Mouse (Mus musculus): ENCODE measurements at regions not wholly inside any gene's neighbourhood (a gene's known extent, or its start where the extent isn't known, plus 50 kb on each side); places are given as distances from the start of the nearest gene placed in this dataset.

DNA sequence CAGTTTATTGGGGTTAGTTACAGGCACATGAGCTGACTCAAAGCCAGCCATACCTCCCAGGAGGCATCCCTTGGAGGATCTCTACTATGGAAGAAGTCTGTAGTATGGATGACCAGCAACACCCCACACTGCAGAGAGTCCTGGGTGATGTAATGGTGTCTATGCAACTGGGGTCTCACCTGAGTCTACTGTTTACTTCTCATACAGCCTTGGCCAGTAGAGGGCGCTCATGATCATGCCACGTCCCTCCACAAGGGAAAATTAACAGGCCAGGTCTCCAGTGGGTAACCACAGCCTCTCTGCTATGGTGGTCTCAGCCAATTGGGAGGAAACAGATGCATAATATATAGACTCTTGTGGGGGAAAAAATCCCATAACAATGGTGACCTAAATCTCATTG lies 111.7 kb downstream of the Cdh26 start:
- no peak for DNase-seq (ENCODE audit: low spot score)

GRCm38 (mm10) chr2:178544411-178544810 lies 114.1 kb downstream of the Cdh26 start:
- DNase-seq (ENCODE audit: low spot score) = no peak

- no peak for DNase-seq (ENCODE audit: low spot score)
Measured at GRCm38 (mm10) chr2:178545601-178546352, 115.4 kb downstream of the Cdh26 start.

GRCm38 (mm10) chr2:178546353-178546720 lies 116.0 kb downstream of the Cdh26 start:
- no peak for DNase-seq (ENCODE audit: low spot score)

GRCm38 (mm10) chr2:178546888-178547287 lies 116.6 kb downstream of the Cdh26 start:
- no peak for DNase-seq (ENCODE audit: low spot score)

GRCm38 (mm10) chr2:178548937-178549336 lies 118.6 kb downstream of the Cdh26 start:
- DNase-seq (ENCODE audit: low spot score) = no peak

DNA sequence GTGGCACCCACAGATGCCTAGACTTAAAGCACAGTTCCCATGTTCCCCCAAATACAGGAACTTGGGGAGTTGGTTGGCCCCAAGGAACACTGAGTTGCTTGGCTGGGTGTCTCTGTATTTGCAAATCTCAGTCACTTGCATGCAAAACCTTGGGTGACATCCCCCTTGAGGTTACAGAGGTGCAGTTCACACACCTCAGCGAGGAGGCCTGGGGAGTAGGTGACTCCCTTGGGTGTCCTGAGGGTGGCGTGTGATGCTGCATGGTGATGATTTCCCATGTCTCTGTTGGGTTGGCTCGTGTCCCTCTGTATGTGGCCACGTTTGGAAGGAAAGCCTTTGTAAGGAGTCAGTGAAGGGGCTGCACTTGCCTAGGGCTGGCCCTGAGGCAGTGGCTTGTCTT lies 123.4 kb downstream of the Cdh26 start:
- peak; percentile 10 for DNase-seq (ENCODE audit: low spot score)

- no peak for DNase-seq (ENCODE audit: low spot score)
Measured at GRCm38 (mm10) chr2:178555692-178556340, 125.5 kb downstream of the Cdh26 start.

GRCm38 (mm10) chr2:178557934-178558333 lies 127.6 kb downstream of the Cdh26 start:
- DNase-seq (ENCODE audit: low spot score) = no peak

- DNase-seq (ENCODE audit: low spot score) = no peak
Measured at GRCm38 (mm10) chr2:178563287-178563686, 133.0 kb downstream of the Cdh26 start.

GRCm38 (mm10) chr2:178565368-178565818 lies 135.1 kb downstream of the Cdh26 start:
- DNase-seq (ENCODE audit: low spot score) = no peak

DNA sequence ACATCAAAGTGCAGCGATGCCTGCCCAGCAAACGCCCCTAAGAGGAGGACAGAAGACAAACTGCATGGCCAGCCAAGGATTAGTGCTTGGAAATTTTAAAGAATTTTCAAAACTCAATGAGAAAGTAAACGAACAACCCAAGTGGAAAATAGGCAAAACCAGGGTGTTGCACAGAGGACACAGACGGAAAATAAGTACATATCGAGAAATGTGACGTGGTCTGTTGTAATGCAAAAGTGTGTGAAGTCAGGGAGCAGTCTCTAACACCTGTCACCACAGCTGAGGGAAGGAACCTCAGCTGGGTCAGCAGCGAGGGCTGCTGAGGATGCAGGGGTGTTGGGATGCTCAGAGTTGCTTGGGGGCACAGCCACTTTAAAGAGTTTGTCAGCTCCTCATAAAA lies 137.2 kb downstream of the Cdh26 start:
- no peak for DNase-seq (ENCODE audit: low spot score)

DNA sequence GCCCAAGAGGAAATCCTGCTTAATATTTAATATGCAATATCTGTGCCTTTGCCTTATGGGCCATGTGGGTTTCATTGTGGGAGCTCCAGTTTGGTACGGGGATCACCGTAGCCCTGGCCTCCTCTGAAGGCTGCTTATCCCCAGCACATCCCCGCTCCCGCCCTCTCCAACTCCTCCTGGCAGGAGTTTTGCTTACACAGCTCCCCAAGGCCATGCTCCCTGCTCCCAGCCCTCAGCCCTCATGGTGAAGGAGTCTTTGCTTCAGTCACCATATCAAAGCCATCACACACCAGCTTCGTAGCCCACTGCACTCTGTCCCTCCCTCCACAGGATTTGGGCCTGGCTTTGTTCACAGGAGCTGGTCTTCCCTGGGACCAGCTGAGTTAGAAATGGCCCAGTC lies 142.0 kb downstream of the Cdh26 start:
- no peak for DNase-seq (ENCODE audit: low spot score)

DNA sequence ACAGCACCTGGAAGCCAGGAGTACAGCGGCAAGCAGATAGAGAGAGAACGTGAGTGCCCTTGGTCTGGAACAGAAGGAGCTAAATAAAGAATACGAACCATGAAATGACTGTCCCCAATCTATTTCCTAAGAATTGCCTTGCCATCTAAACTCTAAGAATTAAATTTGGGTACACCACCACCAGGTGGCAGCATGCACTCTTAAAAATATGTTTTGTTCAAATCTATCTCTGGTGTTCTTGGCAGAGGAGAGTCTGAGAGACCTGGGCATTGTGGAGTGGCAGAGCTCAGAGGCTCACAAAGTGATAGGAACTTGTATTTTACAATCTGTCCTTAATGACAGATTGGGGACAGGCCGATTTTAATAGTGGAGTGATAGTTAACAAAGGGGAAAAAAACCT lies 144.5 kb downstream of the Cdh26 start:
- no peak for DNase-seq (ENCODE audit: low spot score)

- no peak for DNase-seq (ENCODE audit: low spot score)
Measured at GRCm38 (mm10) chr2:178575403-178575802, 145.1 kb downstream of the Cdh26 start.

DNA sequence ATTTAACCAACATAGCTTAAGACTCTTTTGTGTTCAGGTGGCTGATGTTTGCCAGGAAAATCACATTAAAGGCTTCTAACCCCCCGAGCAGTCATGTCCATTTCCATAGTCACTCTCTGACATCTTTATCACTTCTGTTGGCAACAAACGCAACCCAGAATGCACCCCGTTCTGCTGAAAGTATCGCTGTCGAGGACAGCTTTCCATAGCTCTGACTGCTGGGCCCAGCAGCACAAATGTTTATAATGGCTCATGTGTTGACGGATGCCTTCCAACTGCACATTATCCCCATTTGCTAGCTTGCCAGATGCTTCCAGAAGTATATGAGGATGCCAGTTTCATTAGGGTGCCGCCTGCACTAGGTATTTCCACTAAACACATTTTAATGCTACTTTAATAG lies 145.7 kb downstream of the Cdh26 start:
- DNase-seq (ENCODE audit: low spot score) = no peak

GRCm38 (mm10) chr2:178579571-178579970 lies 149.2 kb downstream of the Cdh26 start:
- no peak for DNase-seq (ENCODE audit: low spot score)

- no peak for DNase-seq (ENCODE audit: low spot score)
Measured at GRCm38 (mm10) chr2:178581306-178581705, 151.0 kb downstream of the Cdh26 start.

- DNase-seq (ENCODE audit: low spot score) = no peak
Measured at GRCm38 (mm10) chr2:178584970-178585566, 154.7 kb downstream of the Cdh26 start.

- DNase-seq (ENCODE audit: low spot score) = no peak
Measured at GRCm38 (mm10) chr2:178587134-178587636, 156.9 kb downstream of the Cdh26 start.

DNA sequence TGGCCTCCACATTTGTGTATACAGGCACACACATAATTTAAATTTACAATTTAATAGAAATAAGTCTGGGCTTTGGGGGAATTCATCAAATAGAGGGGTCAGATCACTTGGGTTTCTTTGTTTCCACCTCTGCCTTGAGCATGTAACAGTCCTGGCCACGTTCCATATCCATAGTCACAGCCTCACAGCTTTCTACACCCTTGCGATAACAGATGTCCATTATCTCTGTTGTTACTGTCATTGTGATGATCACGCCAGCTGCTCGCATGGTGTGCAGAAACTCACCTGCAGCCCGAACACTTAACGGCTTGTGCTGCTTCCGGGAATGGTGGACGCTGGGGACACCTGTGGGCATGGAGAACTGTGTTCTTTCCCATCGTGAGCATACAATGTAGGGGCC lies 163.4 kb downstream of the Cdh26 start:
- DNase-seq (ENCODE audit: low spot score) = no peak

DNA sequence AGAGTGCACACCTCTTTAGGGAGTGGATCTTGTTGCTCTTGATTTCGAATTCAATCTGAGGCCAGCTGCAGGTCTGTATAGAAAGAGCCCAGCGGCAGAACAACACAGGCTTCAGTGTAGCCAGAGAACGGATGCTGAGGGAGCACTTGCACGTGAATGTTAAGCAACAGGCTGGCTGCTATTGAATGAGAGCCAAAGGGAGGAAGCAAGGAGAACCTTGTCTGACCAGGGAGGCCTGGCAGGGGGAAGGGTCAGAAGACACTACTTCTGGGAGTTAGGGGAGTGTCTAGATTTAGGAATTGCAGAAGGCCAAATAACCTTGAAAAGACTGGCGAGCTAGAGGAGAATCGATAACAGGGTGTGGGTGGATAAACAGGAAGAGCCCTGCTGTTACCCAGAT lies 163.8 kb downstream of the Cdh26 start:
- DNase-seq (ENCODE audit: low spot score) = no peak
